Mouse (Mus musculus): ENCODE data around the gene Chst11.

Chst11 gene

DNA sequence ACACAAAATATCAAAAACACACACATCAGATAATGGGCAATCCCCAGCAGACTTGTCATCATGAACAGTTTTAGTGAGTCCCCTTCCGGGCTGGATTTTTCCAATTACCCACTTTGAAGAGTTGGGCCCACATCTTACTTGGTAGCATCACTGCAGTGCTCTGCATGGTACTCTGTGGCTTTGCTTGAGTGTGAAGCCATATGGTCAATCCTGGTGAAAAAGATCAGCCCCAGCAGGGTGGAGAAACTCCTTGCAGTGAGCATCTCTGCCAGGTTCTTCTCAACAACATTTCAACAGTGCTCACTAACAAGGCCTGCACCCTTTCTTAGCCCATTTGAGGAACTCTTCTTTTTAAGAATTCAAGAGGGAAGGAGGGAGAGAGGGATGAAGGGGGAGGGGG is 150.7 kb downstream of the Chst11 start:
- DNase-seq (ENCODE audit: extremely low read depth, insufficient read length, low spot score) = no peak

DNA sequence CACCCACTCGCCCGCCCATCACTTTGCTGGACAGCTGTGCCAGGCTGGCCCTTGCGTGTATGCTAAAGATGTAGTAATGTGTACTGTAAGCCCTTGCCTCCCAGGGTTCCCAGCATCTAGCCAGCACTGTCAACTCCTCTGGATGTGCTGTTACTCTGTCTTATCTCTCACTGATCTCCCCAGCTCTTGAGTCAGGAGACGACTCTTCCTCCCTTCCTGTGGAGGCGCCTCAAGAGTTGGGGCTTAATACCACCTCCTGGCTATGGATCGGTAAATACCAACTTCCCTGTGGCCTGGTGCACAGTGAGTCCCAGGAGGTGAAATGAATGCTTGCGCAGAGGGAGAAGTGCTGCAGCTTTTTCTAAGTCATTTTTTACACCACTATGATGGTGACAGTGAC is 151.8 kb downstream of the Chst11 start:
- DNase-seq (ENCODE audit: extremely low read depth, insufficient read length, low spot score) = no peak

DNA sequence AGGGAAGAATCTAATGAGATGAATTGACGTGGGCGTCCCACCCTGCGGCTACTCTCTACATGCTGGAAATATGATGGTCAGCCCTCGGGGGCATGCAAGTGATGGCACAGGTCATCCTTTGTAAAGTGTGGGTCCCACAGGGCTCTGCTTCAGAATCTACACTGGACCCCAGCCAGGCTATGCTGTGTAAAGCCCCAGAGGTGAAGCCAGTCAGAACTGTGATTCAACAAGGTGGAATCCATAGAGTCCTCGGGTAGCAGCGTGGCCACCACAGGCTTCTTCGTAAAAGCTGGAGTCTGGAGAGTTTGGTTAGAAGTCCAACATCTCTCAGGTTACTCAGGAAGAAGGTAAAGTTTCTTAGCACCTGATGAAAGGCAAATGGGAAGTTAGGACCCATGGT is 154.0 kb downstream of the Chst11 start:
- DNase-seq (ENCODE audit: extremely low read depth, insufficient read length, low spot score) = peak; percentile 36

DNA sequence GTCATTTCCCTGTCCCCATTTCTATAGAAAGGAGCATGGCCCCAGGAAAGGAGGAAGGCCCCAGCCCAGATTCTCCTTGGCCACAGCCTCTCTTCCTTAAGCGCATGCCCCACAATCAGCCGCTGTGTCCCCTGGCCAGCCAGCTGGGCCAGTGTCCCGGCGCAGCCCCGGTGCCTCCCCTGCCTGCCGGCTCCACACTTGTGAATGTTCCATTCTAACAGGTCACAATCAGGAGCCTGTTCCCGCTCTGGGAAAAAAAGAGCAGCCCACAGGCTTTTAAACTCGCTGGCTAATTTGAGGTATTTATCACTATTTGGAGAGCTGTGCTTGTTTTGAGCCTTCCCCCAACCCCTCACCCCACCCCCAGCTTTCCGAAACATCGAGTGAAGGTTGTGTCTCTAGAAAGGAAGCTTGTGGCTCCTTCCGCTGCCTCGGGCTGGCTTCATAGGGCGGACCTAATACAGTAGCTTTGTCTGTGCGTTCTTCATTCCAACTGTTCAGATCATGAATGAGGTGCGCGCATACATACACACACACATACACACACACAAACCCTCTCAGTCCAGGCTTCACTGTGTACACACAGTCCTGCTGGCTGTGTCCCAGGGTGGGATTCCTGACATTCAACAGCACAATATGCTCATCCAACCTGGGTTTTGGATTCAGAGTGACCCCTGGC is 155.1 kb downstream of the Chst11 start:
- DNase-seq (ENCODE audit: extremely low read depth, insufficient read length, low spot score) = no peak

DNA sequence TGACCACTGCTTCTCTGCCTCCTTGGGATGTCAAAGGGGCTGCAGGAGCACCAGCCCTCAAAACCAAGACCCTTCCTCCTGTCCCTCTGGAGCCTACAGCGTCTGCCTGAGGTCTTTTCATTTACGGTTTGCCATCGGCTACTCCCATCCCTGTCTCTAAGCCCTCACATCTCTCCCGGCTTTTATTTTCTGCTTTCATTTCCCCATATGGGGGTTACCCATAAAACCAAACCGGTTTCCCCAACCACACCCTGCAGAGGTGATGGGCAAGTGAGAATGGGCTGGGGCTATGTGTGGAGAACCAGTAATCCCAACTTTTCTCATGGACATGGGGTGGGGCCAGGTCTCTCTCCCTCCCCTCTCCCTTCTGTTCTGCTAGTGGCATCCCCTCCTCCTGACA is 156.1 kb downstream of the Chst11 start:
- no peak for DNase-seq (ENCODE audit: extremely low read depth, insufficient read length, low spot score)

DNA sequence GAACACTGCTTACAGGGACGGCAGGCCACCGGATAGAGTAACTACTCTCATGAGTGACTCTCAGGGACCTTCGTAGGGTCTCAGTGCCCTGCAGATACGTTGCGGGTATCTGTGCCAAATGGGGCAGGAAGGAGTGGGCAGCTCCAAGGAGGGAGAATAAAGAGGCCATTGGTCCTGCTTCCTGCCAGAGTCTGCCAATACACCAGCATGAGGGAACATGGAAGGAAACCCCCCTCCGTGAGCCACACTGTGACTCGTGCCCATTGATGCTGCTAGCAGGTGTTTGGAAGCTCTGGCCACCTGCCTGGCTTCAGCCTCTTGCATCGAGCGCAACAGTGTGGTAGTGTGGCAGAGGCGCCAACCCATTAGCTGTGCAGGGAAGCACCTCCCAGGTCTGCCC is 157.8 kb downstream of the Chst11 start:
- no peak for DNase-seq (ENCODE audit: extremely low read depth, insufficient read length, low spot score)

DNA sequence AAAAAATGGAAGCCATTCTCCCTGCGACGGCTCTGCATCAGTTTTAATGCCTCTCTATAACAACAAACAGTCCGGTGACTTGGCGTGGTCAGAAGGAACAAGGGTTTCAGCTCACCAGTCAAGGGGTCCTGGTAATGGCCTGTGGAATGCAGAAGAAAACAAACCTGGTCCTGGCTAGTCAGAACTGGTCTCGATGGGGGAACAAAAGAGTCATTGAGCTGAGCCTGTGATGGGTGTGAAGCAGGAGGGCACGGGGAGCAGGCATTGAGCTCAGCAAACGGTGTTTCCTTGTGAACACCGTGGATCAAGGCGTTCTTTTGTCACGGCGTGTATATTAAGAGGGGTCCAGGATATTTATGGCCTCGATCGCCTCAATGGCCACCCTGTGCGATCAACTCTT is 160.5 kb downstream of the Chst11 start:
- DNase-seq (ENCODE audit: extremely low read depth, insufficient read length, low spot score) = no peak

DNA sequence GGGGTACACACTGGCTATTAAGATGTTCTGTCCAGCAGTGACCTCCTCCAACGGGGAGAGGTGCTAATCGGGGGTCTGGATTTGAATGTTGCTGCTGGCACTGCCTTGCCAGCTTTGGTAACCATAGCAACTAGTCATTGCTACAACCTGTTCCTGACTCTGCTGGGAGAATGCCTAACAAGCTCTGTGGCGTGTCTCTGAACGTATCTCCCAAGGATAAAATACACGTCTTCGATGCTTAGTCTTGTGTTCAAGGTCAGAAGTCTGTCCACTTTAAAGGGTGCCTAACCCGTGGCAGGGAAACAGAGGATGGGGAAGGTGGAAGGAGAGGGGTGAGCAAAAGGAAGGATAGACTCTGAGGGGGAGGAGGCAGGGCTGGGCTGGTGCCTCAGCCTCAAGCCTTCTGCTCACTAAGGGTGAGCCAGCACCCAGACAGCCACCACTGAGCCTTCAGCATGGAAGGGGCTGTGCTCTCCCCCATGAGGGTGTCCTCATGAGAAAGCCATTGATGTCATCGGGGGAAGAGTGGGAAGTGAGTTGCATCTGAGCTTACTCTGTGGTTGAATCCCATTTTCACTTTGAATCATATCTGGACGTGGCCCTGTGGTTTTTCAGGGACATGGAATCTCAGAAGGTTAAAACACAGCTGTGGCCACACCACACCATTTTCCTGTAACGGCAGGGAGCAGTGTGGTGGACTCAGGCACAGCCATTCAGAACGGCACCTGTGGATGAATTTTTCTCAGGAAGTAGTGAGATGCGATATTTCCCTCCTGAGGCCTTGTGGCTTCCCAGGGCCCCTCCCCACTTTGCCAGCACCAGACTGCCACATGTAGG is 164.3 kb downstream of the Chst11 start:
- DNase-seq (ENCODE audit: extremely low read depth, insufficient read length, low spot score) = peak; percentile 57

DNA sequence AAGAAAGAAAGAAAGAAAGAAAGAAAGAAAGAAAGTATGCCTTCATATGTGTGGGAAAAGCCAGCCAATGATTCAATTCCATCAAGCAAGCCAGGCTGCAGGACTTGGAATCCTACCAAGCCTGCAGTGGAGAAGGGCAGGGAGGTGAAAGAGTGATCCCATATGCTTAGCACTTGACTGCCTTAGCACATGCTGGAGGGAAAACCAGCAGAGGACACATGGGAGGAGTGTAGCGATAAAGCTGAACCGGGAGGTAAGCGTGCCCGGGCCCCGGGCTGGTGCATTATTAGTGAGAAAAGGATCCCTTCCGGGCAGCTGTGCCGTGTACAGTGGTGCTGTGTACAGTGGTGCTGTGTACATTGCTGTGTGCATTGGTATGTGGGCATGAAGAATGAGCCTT is 165.3 kb downstream of the Chst11 start:
- peak; percentile 31 for DNase-seq (ENCODE audit: extremely low read depth, insufficient read length, low spot score)

DNA sequence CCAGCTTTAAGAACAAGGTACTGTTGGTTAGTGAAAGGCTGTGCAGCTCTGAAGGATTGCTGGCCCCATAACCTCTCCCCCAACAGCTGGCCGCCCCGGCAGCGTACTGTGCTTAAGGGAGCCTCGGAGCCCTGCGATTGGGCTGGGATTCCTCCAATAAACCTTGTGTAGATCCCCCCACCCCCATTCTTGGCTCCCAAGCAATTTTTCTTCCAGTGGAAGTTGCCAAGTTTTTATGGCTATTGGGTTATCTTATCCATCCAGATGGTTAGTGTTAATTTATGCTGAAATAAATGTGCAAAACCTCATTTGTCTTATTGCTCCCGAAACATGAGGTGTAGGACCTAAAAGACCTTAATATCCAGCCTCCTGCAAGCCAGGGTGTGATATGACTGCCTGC is 166.1 kb downstream of the Chst11 start:
- DNase-seq (ENCODE audit: extremely low read depth, insufficient read length, low spot score) = no peak

DNA sequence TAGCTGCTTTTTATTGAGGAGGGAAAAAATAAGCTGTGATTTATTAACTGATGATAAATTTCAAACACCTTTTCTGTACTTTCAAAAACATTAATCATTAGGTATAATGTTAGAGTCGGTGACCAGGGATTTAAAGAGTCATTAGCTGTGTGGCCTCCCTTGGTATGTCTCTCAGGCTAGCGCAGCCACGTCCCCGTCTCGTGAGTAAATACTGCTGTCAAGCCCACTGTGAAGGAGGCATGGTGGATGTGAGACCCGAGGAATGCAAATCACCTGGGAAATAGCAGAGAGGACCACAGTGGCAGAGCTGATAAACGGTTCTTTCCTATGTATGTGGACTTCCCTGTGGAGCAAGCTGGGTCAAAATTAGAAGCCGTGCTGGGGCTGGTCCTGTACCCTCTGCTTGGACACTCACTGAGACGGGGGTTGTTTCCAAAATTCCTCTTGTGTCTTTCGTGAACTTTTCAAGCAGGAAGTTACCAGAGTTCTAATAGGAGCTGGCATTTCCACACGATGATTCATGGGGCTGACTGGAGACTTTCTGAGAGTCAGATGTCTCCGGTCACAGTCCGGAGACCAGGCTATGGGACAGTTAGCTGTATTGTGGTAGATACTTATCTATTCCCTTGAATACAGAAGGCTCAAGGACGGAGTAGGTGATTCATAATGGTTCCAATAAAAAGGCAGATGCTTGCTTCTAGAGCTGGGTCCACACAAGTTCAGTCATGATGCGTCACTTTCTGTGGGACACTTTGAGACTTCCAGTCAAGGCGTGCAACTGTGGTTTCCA is 166.8 kb downstream of the Chst11 start:
- DNase-seq (ENCODE audit: extremely low read depth, insufficient read length, low spot score) = peak; percentile 77

DNA sequence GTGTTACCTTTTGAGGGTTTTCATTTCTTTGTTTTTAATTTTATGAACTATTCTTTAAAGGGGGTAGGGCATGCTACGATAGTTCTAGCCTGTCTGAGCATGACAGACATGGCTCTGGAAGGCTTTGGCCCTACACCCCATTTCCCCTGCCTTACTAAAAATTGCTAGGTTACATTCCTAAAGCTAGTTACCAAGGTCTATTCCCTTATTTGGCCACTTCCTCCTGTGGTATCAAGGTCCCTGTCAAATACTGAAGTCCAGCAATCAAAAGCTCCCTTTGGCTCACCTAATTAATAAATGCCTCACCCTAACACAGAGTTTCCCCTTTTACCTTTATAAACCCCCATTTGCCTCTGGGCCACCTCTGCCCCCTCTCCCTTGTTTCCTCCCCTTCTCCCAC is 167.4 kb downstream of the Chst11 start:
- no peak for DNase-seq (ENCODE audit: extremely low read depth, insufficient read length, low spot score)

DNA sequence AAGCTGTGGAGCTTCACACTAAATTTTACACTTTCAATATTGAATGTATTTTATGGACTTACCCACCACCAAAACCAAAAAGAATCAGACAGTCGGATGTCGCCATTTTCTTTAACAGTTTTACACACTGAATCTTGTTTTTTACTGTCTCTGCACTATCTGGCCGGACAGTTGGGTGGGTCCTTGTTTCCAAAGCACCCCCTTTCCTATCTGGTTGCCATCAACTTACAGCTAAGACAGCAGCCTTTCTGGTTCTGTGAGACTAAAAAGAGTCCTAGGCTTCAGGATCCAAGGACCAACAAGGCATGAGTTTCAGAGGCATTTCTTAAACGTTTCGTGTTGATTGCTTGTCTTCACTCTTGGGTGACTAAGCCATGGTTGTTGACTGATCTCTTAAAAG is 168.1 kb downstream of the Chst11 start:
- DNase-seq (ENCODE audit: extremely low read depth, insufficient read length, low spot score) = no peak

DNA sequence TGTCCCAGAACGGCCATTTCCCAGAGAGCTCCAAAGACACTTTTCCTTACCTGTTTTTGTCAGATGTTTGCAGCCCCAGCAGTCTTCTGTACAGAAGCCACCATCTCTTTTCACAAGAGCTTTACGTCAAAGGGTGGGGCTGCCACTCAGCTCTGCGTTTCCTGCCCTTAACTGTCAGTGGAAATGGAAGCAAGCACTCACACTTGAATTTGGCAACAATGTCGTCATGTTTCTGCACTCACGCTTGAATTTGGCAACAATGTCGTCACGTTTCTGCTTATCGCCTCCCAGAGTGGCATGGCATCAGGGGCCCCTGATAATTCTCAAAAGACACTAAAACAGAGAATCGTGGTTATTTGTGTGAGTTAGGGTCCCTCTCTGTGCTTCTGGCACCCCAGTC is 168.6 kb downstream of the Chst11 start:
- DNase-seq (ENCODE audit: extremely low read depth, insufficient read length, low spot score) = no peak

DNA sequence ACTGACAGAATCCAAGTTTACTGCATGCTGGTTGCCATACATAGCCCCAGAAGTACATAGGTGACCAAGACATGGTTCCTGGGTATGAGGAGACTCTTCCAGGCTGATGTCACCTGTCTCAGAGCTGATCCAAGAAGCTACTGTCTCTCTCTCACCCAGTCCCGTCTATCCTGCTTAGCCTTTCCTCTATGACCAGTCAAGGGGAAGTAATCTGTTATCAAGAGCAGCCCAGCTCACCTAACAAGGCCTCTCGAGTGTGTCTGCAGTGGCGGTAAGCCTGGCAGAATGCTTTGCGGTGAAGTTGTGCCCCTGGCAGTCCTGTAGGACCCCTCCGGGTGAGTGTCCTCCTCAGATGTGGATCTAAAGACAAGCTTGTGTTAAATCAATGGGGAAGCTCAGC is 172.0 kb downstream of the Chst11 start:
- no peak for DNase-seq (ENCODE audit: extremely low read depth, insufficient read length, low spot score)

DNA sequence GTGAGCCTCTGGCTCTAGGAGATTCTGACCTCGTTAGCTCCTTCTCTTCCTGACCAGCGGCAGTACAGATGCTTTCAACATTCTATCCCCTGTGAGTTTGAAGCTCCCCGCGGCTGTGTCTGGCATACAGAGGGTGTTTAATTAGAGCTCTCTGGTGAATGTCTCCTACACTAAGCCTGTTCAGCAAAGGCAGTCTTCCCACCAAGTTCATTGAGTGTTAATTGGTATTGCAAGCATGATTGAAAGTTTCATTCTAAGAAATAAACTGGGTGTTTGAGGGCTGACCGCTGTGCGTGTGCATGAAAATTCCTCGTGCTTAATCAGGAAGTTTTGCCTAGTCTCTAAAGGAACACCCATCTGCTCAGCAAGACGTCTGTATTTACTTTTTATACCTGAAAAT is 173.0 kb downstream of the Chst11 start:
- no peak for DNase-seq (ENCODE audit: extremely low read depth, insufficient read length, low spot score)

DNA sequence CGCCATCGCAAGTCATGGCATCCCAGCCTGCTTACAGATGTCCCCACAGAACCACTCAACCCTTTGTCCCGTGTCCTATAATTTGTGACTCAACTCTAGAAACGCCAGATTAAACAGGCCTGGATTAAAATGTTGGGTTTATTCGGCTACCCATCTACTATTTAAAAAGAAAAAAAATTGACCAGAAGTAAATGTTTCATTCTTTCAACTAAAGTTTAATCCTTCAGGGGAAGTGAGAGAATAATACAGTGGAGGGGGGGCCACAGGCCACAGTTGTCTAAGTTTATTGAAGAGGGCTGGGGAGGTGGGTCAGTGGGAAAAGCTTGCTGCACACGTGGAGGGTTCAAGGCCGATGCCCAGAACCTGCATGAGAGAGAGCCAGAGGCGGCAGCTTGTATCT is 173.9 kb downstream of the Chst11 start:
- no peak for DNase-seq (ENCODE audit: extremely low read depth, insufficient read length, low spot score)

DNA sequence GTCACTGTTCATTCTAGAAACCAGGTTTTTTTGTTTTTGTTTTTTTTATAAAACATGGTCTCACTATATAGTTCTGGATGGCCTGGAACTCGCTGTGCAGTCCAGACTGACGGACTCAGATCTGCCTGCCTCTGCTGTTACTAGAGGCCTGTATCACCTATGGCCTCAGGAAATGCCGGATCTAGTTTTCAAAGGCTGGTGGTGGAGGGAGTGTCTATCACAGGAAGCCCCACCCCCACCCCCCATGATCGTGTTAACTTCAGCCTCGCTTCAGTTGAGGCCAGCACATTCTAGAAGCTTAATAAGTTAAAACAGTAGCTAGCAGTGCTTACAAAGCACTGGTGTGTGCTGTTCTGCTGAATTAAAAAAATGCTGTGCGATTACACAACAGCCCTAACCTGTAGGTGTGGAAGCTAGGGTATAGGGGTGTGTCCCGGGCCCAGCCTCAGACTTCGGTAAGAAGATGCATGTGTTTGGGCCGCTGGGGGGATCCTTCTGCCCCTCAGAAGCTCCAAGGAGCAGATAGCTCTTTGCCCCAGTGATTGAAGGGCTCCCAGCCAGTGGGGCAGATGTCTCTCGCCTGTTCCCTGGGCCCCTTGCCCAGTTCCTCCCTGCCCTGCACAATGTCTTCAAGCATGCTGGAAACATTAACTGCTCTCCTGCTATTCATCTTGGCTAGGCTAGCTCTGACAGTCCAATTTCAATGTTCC is 176.5 kb downstream of the Chst11 start:
- no peak for DNase-seq (ENCODE audit: extremely low read depth, insufficient read length, low spot score)

DNA sequence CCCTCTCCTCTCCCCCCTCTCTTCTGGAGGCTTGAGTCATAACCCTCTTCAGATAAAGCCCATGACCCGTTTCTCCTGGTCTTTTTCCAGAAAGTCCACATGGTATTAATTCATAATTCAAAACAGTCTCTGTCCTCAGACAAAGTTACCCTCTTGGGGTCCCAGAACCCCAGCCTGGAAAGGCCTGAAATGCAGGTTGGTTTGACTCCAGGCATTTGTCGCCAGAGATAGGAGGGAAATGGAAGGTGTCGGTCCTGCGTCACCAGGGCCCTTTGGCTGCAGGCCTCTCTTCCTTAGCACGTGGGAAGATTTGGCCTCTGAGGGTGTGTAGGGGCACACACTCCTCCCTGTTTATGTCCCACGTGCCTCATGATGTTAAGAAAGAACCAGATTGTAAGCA is 178.6 kb downstream of the Chst11 start:
- no peak for DNase-seq (ENCODE audit: extremely low read depth, insufficient read length, low spot score)

DNA sequence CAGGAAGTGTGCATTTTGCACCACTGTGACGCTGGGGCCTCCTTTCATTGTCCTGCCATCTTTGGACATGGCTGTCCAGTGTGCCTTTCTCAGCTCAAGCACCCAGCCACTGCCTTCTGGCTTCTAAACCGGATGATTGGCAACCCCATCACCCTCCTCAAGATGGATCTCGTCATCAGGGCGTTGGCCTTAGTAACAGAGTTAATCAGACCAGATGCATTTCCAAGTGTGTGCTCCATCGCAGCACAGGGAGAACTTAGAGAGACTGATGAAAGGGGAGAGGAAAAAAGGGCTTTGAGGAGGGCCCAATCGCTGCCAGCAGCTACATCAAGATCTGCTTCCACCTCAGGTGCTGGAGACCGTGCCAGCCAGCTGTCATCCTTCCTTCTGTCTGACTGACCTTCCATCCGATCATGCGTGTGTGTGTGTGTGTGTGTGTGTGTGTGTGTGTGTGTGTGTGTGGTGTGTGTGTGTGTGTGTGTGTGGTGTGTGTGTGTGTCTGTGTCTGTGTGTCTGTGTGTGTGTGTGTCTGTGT is 179.7 kb downstream of the Chst11 start:
- no peak for DNase-seq (ENCODE audit: extremely low read depth, insufficient read length, low spot score)
